Mouse (Mus musculus) kidney, postnatal 4 days (tissue): ENCODE data around the gene Usp25.

Experiments
- DNase-seq, 2 experiments: peaks; one replicate each; pipeline ENCODE4 v3.0.0; 2021; ENCODE audit warnings: mixed read lengths in 2 of 2

Gene Usp25

DNA sequence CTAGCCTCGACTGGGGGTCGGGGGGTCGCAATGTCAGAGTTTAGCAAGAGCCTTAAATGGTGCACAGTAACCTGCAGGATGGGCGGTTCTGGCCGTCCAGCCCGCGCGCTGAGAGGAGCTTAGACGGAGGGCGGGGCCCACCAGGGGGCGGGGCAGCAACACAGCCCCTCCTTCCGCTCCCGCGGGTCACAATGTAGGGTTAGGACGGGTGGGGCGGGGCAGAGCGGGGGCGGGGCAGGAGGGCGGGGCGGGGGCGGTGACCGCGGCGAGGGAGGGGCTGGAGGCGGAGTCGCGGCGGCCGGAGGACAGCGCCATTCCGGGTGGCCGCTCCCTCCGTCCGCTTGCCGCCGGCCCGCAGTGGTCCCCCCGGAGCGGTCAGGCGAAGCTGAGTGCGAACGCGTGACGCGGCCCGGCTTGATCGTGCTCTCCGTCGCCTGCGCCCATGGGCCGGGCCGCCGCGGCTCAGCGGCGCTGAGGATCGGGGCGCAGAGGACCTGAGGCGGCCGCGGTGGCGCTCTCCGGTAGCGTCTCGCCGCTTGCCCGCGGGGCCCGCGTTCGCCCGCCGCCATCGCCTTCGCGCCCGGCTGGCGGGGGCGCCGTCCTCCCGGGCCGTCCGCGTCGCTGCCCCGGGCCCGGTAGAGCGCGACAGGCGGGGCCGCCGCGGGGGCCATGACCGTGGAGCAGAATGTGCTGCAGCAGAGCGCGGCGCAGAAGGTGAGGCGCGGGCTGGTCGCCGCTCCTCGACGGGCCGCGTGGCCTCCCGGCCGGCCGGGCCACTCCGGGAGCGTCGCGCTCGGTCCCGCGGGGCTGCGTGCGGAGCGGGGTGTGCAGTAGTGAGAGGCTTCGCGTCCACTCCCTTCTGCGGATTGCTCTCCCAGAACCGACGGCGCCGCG, at the start of gene Usp25:
Usp25 (plus strand) TSS at position 280 of the 894 bp plus-strand sequence.
- DNase-seq = peak; percentile 94 to 96

DNA sequence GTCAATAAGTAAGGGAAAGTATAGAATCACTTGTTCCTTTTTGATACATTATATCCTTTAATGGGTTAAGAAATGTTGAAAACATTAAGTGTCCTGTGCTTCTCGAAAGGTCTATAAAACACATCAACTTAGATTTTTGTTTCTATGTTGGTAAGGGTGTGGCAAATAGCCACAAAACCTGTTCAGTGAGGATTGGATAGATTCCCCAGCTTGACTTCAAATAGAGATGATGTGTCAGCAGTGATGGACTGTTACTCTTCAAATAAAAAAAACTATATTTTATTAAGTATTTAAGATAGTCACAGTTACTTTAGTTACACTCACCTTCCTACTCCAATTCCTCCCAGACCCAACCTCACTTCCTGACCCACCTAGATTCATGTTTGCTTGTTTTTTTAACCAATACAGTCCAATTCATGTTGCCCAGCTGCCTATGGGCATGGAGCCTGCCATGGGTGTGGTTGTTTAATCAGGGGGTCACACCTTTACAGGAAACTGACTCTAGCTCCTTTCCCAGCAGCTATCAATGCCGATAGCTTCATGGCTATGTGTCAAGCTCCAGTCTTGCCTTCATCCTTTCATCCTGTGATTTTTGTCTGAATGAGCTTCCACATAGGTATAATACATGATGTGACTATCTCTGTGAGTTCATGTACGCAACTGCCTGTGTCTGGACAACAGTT, 45.8 kb upstream of the Usp25 start:
- no peak for DNase-seq

DNA sequence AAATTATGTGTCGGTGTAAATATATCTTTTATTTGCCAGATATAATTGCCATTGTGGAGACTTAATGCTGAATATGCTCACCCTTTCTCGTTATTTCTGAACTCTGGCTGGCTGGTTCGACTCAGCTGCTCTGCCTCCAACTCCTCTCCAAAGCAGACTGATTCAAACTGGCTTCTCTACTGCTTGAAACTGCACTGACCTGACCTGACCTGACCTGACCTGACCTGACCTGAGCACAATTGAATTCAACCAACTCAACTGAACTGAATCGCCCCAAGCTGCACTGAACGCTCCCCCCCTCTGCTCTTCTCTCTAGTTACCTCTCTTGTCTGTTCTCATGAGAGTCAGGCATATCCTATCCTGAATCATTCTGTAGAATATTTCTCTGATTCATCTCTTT, 42.3 kb upstream of the Usp25 start:
- DNase-seq = peak in 1 of 2 experiments; percentile 2

DNA sequence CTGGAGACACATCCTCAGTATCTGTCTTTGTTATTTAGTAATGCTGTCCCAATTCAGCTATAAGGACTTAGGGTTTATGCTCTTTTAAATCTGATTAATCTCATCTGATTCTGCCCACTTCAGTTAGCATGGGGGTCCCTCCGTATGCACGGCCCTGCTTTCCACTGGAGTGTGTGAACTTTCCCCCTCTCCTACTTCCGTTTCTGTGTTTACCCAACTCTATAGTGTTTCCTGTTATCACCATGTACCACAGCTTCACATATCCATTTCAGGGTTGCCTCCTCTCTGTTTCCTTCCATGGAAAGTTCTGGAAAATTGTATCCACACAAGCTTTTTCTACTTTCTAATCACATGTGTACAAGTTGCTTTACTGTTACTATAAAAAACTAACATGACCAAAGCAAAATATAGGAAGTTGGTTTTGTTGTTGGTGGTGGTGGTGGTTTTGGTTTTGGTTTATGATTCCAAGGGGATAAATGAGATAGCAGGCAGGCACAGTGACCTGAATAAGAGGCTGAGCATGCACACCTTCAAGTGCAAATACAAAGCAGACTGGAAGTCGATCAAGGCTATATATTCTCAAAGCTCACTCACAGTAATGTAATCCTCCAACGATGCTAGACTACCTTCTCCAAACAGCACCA, 36.6 kb upstream of the Usp25 start:
- DNase-seq = no peak

DNA sequence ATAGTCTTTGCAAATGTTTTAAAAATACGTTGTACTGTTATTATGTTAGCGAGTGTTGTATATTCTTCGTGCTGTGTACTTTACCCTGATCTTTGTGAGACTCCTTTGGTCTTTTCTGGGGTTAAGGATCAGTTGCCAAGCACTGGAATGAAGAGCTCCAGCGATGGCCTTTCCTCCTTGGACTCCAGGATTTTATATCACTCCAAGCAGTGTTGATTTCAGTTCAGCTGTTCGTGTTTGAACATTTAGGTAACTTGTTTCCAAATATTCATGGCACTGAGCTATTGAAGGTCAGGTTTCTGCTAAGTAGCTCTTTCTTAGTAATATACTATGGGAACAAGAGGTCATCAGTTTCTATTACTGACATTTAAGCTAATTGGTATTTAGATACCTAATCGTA, 29.8 kb upstream of the Usp25 start:
- no peak for DNase-seq

DNA sequence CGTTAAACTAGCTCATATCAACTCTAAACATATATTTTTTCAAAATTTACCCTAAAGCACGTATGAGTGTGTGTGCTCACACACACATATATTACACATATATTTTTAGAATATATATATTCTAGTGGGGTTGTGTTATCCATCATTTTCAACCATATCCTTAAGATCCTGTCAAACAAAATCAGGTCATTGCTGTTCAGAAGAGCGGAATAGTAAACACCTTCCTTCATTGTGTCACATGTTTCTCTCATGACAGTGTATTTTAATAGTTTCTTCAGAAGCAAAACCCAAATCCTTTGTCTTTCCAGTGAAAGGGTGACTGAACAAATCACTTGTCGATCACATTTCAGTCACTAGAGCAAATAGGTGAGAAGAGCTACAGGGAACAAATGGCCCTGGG, 25.8 kb upstream of the Usp25 start:
- no peak for DNase-seq

DNA sequence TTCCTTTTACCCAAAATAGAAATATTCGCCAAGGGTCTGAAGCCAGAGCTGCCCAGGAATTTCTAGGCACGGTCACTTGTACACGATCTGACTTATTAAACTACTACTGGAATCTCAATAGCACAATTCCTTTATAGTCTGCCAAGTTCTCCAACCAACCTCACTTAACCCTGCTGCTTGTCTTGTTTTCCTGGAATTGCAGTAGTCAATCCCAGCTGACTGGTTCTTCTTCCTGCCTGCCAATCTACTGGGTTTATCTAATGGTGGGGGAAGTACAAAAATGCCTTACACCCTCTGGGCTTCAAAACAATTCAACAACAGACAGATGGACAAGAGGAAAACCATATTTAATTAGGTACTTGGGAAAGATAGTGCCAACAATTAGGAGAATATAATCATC, 9.6 kb upstream of the Usp25 start:
- DNase-seq = no peak

DNA sequence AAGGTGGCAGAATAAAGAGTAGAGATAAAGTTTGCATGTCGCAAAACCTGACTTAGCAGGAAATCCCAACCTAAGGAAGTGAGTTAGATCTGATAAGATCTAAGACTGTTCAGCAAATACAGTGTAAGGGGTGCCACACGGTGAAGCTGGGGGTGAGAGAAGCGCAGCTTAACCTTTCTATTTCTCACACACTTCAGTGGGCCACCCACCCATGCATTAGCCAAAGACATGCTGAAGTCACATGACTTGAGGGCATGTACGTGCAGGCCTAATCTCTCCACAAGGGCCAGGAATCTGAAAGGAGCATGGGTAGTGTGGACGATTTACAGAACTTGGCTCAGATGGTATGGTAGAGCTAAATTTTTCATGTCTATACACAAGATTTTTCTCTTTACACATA, 4.3 kb upstream of the Usp25 start:
- no peak for DNase-seq

DNA sequence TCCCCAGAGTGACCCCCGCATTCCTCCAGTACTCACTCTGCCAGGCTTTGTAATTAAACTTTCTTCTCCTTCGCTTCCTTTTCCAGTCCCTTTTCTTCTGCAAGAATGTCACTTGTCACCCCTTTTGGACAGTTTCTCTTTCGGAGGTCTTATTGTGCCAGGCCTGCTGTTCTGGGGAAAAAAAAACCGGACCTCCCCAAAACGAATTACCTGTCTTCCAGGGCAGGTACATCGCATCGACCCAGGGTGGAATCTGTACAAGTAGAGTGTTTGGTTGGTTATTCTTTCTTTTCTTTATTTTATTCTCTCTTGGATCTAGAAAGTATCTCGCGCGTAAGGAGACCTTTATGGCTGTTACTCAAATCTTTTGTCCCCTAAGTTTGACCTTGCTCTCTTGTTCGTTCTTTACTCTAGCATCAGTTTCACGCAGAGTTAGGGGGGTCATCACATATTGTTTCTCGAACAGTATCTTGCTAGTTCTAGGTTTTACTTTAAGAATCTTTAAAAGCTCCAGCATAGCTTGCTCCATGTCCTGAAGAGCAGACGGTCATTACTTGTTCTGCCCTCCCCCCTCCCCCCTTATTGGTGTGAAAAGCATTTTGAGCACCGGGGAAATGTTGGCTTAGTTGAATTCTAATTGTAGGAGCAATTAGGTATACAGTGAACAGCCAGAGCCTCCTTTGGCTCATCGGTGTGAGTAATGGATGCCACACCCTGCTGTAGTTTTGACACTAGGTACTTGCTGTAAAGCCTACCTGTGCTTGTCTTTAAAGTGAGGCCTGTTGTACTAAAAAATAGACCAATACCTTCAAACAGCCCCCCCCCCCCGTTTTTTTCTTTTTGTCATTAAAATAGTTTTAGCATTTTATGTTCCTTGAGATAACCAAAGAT, 1.1 kb downstream of the Usp25 start:
- DNase-seq = no peak

DNA sequence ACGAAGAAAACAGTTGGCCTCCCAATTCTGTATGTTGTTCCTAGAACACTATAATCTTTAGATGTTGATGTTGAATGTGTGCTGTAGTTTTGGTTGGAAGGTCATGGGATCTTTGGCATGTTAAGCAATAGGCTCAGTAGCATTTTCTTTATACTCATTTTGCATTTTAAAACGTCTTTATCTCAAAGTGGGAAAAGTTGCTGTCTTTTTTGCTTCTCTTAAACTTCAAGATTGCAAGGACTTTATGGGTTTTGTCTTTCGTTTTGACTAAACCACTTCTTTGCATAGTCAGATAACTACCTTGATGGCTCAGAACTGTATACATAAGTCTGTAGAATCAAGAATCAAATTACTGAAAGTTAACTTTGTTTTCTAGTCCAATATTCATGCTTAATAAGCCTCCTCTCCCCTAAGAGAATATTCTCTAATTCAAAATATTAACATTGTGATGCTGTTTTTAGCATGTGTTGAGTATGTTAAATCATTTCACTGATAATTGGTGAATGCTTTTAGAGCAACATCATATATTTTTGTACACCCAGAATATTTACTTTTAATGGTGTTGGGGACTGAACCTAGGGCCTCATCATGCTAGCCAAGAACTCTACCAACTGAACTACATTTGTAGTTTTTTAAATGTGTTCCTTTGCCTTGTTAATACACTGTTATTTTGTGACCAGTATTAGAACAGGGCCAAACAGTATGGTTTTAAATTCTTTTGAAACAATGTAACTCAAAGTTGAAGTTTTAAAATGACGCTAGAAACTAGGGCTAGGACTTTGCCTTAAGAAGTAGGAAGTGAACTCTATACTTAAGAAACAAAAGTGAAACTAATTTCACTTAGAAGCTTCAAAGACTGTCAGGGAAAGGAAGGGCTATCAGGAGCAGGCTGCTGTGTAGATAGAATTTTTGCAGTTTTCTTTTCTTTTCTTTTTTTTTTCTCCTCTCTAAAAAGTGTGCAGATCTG, 2.2 kb downstream of the Usp25 start:
- no peak for DNase-seq

DNA sequence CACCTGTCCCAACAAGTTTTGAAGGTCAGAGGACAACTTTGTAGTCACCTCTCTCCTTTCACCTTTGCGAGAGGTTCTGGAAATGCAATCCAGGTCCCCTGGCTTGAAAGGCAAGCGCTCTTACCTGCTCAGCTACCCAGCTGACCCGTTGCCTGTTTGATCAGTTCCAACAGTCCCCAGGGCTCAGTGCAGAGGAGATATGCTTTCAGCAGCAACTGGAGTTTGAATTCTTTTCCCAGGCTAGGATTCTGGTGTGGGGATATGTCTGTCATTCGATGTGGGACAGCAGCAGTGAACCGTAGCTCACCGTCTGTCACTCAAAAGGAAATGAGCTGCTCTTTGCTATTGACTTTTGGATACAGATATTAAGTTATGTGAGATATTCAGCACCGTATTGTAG, 4.4 kb downstream of the Usp25 start:
- DNase-seq = no peak

DNA sequence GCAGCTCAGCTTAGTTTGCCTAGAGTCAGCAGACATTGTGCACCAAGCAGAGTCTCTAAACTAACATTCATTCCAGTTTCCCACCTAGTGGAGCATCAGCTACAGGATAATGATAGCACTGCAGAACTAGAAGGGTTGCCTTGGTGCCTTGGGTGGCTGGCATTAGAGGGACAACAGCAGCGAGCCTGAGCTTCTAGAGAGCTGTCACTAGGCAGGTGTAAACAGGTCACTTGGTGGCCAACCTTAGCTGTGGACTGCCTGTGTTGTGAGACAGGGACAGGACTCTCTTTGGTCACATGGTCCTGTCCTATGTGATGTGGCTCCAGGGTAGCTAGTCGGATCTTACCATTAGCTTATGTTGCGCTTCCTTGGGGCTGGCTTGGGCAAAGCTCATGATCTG, 6.7 kb downstream of the Usp25 start:
- DNase-seq = no peak

DNA sequence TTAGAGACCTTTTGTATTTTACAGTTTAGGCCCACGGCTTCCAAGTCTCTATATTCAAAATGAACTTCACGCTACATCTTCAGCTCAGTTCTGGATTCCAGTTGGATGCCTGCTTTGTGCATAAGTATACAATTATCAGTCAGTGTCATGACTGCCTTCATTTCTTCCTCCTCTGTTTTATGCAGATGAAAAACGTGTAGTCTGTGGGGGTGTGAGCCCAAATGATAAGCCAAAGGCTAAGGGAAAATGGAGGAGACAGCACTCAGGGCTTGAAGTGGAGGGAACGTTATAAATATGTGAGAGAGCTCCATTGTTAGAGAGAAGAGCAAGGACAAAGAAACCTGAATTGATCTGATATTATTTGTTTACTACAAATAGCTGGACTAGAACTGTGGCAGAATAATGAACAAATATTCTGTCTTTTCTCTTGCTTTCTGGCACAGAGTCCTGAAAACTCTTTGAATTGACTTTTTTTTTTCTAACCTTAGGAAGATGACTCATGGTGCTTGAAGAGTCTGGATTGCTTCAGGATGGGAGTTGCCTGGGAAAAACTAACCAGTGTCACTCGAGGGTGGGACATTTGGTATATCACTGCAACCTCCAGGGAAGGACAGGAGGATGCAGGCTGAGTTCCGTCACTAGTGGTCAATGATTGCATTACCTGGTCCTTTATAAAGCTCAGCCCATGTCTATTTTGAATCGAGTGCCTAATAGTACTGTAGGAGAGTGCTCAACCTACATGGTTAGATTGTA, 10.3 kb downstream of the Usp25 start:
- no peak for DNase-seq

DNA sequence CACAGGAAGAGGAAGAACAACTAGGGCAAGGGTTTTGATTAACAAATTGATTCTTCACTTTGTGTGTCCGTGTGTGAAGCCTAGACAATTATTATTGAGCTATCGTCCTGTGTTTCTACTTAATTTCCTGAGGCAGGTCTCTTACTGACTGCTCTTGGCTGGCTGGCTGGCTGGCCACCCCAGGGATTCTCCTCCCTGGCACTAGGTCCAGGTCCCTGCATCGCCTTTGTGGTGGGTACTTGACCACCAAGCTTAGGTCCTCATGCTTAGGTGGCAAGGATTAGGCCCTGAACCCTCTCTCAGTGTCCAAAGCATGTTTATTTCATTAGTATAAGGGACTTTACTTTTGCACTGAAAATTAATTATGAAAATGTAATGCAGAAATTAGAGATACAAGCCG, 12.6 kb downstream of the Usp25 start:
- DNase-seq = no peak

DNA sequence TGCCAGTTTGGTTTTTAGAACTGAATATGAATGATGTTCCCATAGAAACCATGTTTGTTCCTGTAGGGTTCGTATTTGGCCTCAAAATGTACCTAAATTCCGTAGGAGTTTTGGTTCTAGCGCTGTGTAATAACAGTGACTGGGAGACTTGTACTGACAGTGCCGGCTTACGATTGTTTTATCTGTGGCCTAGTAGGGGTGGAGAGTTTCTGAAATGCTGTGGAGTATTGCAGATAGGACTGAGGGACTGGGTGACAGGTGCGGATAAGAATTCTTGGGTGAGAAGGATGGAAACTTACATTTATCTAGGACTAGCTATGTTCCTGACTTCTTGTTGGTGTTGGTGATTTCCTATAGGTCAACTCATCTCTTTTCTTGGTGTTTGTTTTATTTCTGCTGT, 13.4 kb downstream of the Usp25 start:
- DNase-seq = no peak

DNA sequence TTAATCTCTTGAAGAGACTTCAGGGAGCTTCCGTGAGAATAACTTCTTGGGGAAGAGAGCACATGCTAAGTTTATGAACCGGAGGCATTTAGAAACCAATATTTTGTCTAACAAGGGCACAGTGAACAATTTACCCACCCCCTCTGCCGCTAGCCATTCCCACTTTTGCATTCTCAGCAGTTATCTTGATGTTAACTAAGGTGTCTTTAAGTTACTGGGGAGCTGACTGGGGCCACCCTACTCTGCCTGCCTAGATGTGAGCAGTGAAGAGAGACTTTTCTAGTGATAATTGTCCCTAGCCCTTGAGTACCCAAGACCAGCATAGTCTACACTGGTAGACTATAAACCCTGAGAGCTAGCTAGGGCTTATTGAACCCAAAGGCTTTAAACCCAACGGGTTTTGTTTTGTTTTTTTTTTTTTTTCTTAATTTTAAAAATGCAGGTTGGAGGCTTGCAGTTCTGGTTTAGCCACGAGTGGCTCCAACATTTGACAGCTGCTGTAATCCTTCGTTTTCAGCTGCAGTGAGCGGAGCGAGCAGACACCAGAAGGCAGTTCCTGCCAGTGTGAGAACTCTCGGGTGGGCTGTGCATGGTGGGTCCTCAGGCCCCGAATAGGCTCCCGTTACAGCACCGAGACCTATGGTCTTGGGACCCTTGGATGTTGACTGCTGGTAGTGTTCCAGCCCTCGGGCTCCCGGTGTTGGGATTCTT, 14.6 kb downstream of the Usp25 start:
- DNase-seq = no peak

DNA sequence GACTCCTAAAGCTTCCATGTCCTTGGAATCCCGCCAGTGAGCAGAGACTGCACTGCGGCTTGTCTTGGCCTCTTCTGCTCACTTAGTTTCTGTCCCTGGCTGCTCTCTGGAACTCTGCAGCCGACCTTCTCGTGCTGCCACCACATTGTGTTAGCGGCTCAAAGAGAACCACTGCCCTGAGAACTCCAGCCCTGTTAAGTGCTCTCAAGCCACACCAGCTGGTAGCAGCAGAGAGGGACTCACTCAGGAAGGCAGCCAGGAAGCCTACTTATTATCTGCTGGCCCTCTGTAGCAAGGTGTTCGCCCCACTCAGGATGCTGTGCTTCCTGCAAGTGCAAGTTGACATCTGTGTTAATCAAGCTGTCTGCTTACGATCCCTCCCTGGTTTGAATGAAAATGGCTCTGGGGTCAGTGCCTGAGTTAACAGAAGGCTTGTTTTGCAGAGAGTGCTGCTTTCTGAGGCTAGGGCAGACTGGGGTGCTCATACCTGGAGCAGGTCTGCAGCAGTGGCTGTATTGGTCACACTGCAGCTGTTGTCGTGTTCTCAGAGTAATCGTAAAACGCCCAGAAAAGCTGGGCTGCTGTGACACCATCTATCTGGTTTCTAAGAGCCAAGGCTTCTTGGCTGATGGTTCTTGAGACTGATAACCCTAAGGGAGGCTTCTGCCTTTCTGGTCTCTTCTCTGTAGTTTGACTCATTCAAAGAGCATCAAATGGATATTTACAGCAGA, 15.3 kb downstream of the Usp25 start:
- peak; percentile 53 to 65 for DNase-seq

DNA sequence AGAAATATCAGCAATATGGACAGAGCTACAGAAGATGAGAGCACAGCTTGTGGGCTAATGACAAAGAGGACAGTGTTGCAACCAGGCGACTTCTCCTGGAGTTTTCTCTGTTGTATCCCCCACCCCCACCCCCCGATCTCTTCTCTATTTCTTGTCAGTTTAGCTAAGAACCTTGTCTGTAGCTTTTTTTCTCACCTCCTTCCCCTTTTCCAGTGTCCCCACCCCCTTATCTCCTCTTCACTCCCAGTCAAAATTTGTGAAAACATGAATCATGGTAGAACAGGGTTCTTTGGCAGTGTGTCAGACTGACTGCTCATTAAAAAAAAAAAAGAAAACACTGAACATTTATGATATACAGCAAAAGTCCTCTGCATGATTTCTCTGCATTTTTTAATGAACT, 16.9 kb downstream of the Usp25 start:
- DNase-seq = no peak

DNA sequence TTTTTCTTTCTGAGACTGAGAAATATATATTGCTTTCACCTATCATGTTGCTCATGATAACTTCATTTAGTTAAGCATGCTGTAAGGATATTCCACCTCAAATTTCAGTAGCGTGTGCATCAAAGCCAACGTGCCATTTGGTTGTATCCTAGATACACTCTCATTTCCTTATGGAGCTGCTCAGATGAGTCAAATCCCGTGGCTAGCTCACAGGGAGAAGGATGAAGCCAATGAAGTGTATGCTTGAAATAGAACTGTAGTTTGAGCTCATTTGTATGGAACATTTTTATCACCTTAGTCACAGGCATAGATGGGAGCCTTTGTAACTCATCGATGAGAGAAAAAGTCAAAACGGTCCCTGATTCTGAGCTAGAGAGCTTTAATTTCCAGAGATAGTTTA, 20.8 kb downstream of the Usp25 start:
- no peak for DNase-seq
